Mouse (Mus musculus) cerebellum, postnatal 10 days (tissue): ENCODE data around the gene Crnkl1.

ENCODE experiments used
- DNase-seq, 2 experiments: peaks; one replicate each; pipeline ENCODE4 v3.0.0; 2021; ENCODE audit warnings: mixed read lengths in 2 of 2

Gene Crnkl1

DNA sequence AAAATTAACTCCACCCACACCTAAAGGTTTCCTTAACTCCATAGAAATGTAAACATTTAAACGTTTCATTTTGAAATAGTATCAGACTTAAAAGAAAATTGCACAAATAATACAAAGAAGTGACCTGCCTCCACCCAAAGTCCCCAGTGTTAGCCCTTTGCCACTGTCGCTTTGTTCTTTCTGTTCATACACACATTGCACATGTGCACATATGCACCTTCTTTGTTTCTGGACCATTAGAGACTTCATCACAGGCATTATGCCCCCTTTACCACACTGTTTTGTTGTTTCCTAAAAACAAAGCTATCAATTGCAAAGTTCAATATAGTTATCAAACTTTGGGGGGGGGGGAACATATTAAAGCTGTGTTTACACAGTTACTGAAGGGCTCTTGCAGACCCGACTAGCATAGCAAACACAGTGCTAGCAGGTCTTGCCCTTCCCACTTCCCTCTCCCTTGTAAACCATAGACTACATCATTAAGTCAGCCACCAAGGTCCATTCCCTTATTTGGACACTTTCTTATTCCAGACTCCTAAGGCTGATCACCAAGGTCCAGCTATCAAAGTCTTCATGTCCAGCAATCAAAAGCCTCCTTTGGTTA, 59.8 kb downstream of the Crnkl1 start:
- no peak for DNase-seq

DNA sequence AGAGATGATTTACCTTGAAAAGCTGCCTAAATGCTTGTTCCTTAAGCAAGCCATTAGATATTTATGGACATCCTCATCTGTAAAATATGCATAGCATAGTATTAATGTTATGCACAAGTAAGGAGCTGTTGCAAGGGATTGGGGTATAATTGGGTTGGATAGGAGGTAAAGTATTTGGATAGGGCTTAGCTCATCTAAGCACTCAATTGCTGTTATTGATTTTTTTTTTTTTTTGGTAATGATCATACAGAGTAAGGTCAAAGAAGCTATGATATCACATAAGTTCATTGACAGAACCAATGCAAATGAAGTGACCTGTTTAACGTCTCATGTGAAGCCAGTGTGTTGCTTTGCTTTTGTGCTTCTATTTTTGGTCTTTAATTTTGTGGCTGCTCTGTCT, 60.9 kb downstream of the Crnkl1 start:
- DNase-seq = no peak

DNA sequence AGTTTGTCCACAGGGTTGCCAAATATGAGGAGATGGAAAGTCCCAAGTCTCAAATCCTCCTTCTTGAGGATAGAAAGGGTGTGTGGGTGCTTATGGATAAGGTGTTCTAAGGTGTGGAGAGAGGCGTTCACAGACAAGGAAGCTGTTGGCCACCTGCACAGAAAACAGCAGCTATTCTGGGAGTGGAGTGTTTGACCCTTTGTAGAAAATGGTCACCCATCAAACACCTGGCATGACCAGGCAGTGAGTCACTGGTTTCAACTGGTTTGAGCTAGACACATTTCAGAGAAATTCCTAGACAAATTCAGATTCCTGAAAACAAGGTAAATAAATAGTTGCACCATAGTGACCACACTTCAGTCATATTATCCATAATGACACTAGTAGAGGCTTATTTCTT, 62.7 kb downstream of the Crnkl1 start:
- no peak for DNase-seq

DNA sequence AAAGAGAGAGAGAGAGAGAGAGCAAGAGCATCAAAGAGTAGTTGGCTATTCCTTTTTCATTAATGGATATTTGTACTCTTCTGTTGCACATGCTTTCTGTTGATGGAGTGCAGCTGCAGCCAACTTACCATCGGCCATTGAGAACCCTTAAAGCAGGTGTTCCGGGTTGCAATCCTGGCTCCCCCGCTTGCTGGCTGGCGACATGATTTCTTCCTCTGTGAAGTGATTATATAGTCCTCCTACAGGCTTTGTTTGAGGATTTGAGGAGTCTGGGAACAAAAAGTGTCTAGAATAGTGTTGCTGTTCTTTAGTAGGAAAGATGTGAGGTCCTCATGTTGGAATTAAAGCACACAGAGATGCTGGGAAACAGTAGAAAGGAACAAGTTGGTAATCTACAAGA, 63.5 kb downstream of the Crnkl1 start:
- DNase-seq = no peak
